Mouse (Mus musculus): ENCODE results near the gene Larp4b. TPM values are rescaled to one million over a fixed set of nuclear protein-coding genes. Genes with fewer than 3 reads are reported as not detected.

Larp4b gene
- total RNA-seq, 2 experiments from 2014 or later, result 58.9 to 63.9 TPM

DNA sequence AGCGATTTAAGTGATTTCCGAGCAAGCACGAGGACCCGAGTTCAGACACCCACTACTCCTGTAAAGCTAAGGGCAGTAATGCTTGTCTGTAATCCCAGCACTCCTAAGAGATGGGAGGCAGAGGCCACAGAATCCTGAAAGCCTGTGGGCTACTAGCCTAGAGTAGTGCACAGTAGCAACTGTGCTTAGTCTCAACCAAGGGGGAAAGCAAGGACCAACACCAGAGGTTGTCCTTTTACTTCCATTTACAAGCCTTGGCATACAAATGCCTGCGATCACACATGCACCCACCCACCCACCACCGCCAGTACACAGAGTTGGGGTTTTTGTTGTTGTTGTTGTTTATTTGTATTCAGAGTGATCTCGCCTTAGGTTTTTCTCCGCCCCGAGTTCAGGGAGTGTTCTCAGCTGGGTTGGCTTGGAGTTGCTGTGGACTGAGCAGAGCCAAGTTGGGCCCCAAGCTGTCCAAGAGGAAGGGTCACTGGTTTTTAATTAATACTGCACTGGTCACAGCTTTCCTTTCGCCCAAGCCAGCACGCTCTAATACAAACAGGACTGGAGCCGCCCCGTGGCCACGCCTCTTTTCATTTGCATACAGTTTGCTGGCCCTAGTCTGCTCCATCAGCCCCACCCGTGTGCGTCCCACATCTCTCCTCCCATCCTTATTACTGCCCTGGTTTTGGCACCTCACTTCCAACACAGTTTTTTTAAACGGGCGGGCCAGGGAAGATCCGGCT lies 105.2 kb downstream of the Larp4b start:
- intact Hi-C loops (cut with DNase I; ENCODE audit: low total_unique reads), result no loop called here
- DNase-seq, result no peak

GRCm38 (mm10) chr13:9199465-9199844 lies 105.8 kb downstream of the Larp4b start:
- no peak for DNase-seq
- intact Hi-C loops (cut with DNase I; ENCODE audit: low total_unique reads), result no loop called here

DNA sequence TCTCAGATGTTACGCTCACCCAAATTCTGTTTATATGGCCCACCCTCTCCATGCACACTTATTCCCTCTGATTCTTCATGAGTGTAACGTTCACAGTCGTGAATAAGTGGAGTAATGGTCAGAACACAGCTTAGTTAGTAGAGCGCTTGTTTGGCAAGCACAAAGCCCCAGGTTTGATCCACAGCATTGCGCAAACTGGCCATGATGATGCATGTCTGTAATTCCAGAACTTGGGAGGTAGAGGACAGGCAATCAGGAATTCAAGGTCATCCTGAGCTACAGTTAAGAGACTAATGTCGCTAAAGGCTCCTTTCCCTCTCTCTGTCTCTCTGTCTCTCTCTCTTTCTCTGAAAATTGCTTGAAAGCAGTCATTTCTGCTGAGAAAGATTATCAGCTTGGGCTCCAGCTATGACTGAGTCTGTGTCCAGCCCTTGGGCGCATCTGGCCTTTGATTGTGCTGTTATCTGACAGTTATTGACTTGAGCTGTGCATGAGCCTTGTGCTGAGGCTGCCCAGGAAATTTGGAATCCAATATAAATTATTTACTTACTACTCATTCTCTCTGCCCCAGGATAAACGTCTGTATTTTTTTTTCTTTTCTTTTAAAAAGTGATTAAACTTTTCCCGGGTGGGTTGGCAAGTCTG lies 129.2 kb downstream of the Larp4b start:
- intact Hi-C loops (cut with DNase I; ENCODE audit: low total_unique reads), result no loop called here
- DNase-seq, result no peak

Other genes starting within 250 kb of the Larp4b start
- 10 to 100 TPM; 25.6 to 34.8 TPM for gene Wdr37, start 222.0 kb upstream of the Larp4b start, total RNA-seq (2021)
- 1 to 10 TPM; 4.7 to 9.1 TPM for gene Idi1, start 208.4 kb upstream of the Larp4b start, total RNA-seq (2021)
- not detected for gene Gm9745, start 145.7 kb upstream of the Larp4b start, total RNA-seq (2021)
- gene Idi2, start 141.0 kb upstream of the Larp4b start, total RNA-seq (2021), result not detected
- 10 to 100 TPM; 38.6 to 41.5 TPM for gene Gtpbp4, start 97.8 kb upstream of the Larp4b start, total RNA-seq (2021)
- 10 to 100 TPM; 12.4 to 13.5 TPM for gene Dip2c, start 182.6 kb downstream of the Larp4b start, total RNA-seq (2021)

Data from gastrocnemius, postnatal 14 days (tissue).